Mouse (Mus musculus): Measurements from ENCODE around the gene Tbc1d10a. TPM values are rescaled to one million over a fixed set of nuclear protein-coding genes. Genes with fewer than 3 reads are reported as not detected.

The Tbc1d10a gene
- polyA plus RNA-seq, 1 experiment: 50.7 TPM

DNA sequence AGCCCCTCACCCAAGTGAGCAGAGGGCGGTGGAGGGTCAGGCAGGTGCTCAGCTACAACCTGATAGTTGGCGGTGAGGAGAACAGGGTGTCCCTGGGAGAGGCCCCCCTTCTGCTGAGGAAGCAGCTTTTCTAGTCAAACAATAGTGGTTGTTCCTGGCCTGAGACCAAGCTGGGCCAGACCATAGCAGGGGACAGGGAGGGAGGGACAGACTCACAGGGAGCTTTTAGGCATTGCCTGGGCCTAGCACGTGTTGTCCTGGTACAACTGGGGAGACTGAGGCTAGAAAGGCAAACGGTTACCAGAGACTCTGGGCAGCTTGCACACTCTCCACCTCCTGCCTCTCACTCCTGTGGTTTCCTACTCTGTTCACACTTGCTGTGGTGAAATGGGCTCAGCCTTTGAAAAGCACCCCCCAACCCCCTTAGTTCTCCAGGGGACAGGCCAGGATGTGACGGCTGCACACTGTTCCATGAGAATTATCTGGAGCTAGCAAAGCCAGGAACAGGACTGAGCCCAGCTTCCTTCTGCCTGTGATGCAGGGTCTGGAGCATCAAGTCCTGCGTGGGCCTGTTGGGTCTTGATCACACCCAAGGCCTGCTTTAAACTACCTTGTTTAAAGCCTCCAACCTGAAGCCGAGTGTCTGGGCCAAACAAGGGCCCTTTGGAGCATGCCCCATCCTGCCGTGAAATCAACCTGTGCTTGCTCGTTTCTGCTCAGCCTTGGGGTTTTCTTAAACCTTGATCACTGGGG, 29.8 kb downstream of the Tbc1d10a start:
- DNase-seq (ENCODE audit: low read depth): peak; percentile 80

DNA sequence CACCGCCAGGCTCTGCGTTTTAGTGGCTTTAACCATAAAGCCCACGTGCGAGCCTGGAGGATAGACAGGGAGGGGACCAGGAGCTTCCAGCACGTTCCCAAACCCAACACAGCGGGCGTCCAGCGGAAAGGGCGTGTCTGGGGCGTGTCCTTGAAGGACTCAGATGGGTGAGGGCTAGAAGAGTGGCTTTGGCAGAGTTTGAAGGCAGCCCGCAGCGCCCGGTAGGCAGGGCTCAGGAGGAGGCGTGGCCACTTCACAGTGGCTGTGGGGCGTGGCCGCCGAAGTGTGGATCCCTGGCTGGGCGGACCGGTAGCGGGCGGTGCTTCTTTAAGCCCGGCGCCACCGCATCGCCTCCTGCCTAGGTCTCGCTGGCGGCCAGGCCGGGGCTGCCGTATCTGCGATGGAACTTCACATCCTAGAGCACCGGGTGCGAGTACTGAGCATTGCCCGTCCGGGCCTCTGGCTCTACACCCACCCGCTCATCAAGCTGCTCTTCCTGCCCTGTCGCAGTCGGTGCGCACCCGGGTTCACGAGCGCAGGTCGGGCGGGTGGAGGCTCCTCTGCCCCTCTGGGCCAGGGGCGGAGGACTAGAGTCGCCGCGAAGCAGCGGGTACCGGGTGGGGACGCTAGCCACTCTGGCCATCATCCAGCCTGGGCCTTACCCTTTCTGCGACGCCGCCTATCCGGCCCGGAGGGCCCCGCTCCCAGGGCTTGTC, 31.5 kb downstream of the Tbc1d10a start, which contains the start of gene Castor1:
TSS of gene Castor1 (plus strand) at position 312 of the 716 bp plus-strand sequence.
- DNase-seq (ENCODE audit: low read depth): no peak

DNA sequence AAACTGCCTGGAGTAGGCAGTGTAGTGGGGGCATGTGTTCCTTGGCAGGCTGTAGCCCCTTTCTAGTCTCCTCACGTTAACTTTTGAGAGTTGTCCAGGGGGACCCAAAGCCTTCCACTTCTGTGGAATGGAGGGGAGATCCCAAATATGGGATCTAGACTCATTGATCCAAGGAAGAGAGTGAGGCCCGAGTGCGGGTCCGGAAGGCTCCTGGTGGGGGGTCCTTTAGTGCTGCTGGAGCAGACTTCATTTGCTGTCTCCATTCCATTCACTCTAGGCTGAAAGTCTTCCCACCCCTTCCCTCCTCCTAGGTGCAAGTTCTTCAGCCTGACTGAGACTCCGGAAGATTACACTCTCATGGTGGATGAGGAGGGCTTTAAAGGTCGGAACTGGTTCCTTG, 32.0 kb downstream of the Tbc1d10a start:
- no peak for DNase-seq (ENCODE audit: low read depth)

GRCm38 (mm10) chr11:4219317-4219751, 32.7 kb downstream of the Tbc1d10a start:
- no peak for DNase-seq (ENCODE audit: low read depth)

- no peak for DNase-seq (ENCODE audit: low read depth)
These were observed 33.3 kb downstream of the Tbc1d10a start for GRCm38 (mm10) chr11:4219908-4220307.

DNA sequence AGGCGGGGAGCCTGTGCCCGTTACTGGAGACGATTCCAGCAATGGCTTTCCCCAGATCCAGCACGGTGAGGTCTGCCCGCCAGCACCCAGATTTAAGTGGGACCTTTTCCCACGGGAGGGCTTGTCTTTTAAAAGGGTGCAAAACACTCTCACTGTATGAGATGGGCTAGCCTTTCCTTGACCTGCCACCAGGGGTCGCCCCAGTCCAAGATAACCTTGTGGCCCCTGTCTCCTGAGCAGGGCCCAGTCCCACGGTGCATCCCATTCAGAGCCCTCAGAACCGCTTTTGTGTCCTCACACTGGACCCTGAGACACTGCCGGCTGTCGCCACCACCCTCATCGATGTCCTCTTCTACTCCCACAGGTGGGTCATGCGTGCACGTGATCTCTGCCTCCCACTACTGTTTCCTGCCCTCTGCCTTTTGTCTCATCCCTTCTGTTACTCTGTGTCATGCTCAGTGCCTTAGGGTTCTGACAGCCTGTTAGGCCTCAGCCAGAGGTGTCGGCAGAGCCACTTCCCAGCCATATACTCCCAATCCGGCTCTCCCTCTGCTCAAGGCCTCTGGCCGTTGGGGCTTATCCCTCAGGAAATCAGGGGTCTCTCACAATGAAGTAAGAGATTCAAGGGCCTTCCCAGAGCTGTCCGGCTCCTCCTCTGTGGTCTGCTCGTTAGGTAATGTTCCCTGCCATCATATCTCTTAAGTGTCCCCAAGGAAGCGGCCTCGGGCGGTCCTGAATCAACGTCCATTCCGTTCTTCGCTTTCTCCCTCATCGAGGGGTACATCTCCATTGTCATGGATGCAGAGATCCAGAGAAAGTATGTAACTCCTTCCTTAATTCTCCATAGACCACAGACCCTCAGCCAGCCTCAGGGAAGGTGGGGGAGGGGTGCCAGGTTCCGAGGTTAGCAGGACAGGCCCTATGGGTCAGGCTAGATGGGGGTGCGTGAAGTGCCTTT, 34.1 kb downstream of the Tbc1d10a start:
- DNase-seq (ENCODE audit: low read depth): no peak

GRCm38 (mm10) chr11:4222046-4222950, 35.7 kb downstream of the Tbc1d10a start:
- no peak for DNase-seq (ENCODE audit: low read depth)

GRCm38 (mm10) chr11:4223393-4224188, 37.0 kb downstream of the Tbc1d10a start:
- DNase-seq (ENCODE audit: low read depth): no peak

DNA sequence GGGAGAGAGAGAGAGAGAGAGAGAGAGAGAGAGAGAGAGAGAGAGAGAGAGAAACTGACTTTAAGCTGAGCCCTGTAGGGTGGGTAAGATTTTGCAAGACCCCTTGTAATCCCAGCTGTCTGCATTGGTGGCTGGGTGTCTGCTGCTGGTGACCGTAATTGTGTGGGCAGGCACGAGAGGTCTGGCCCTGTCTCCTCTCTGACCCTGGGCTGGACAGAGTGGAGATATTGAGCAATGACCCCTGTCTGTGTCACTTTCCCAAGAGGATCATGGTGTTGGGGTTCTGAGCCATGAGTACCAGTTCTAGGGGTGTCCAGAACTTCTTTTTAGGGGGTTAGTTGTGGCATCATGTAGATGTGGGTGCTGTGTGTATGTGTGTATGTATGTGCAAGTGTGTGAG, 37.6 kb downstream of the Tbc1d10a start:
- no peak for DNase-seq (ENCODE audit: low read depth)

- no peak for DNase-seq (ENCODE audit: low read depth)
These were observed 40.2 kb downstream of the Tbc1d10a start for GRCm38 (mm10) chr11:4226569-4227325.

DNA sequence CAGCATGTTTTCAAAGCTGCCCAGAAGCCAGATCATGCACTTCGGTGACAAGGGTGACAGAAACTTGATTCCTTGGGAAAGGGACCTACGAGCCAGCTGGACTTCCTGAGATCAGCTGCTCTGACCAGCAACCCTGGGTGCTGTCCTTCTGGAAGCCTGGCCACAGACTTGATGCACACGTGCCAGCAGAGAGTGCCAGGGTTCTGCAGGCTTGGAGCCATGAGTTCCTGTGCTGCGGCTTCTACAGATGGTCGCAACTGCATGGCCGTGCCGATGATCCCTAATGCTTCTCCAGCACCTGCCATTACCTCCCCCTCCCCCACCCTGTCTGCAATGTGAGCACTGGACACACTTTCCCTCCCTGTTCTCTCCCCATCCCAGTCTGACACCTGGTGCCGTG, 41.9 kb downstream of the Tbc1d10a start:
- no peak for DNase-seq (ENCODE audit: low read depth)

- DNase-seq (ENCODE audit: low read depth): no peak
These were observed 43.3 kb downstream of the Tbc1d10a start for GRCm38 (mm10) chr11:4229841-4230240.

DNA sequence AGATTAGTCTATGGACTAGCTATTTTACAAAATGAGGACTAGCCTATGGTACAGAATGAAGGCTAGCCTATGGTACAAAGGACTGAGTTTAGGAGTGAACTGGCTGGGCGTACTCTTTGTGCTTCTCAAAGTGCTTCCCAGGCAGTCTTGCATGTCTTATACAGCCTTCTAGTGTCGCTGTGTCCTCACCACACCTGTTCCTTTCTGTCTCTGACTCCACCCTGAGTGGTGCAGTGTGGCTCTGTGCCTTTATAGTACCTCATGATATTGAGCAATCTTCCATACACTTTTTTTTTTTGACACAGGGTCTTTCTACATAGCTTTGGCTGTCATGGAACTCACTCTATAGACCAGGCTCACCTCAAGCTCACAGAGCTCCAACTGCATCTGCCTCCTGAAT, 44.8 kb downstream of the Tbc1d10a start:
- DNase-seq (ENCODE audit: low read depth): no peak

GRCm38 (mm10) chr11:4232644-4233043, 46.1 kb downstream of the Tbc1d10a start:
- no peak for DNase-seq (ENCODE audit: low read depth)

- DNase-seq (ENCODE audit: low read depth): no peak
These were observed 48.6 kb downstream of the Tbc1d10a start for GRCm38 (mm10) chr11:4235052-4235655.

- DNase-seq (ENCODE audit: low read depth): no peak
These were observed 49.3 kb downstream of the Tbc1d10a start, which contains the start of gene Osm for GRCm38 (mm10) chr11:4235665-4236545. Gene Osm (plus strand): TSS chr11:4236420.

GRCm38 (mm10) chr11:4236546-4237067, 50.0 kb downstream of the Tbc1d10a start:
- DNase-seq (ENCODE audit: low read depth): no peak
